Mouse (Mus musculus): Measurements from ENCODE around the gene Bcl2l15.
A peak's percentile ranks its signal among the peaks of the same experiment; 100 is the strongest.
"Not testable (repeated sequence)": the region's sequence is repeated elsewhere in the genome, so short reads cannot be mapped to it uniquely, and the experiment has no call there.

The Bcl2l15 gene

GRCm38 (mm10) chr3:103832426-103832825 is at the start of gene Bcl2l15:
Gene Bcl2l15 (plus strand): TSS chr3:103832601.
- DNase-seq, result no peak

- no peak for DNase-seq
Observed at GRCm38 (mm10) chr3:103782844-103783609, 49.4 kb upstream of the Bcl2l15 start.

- DNase-seq, result no peak
Observed at GRCm38 (mm10) chr3:103787225-103787624, 45.2 kb upstream of the Bcl2l15 start.

DNA sequence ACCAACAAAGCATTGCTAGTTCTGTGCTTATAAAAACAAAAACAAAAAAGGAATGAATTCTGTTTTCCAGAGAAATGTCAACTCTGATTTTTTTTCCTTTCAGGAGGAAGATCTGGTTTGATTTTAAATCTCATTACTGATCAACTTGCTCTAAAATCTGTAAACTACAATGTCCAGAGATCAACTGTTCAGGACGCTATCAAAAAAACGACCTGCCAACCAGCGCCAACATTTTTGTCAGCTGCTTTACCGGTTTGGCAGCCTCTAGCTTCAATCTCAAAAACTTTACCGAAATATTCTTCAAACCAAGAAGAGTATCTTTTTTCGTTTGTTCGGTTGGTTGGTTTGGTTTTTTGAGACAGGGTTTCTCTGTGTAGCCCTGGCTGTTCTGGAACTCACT is 43.3 kb upstream of the Bcl2l15 start:
- no peak for DNase-seq

GRCm38 (mm10) chr3:103789891-103790345 is 42.5 kb upstream of the Bcl2l15 start:
- DNase-seq, result peak; percentile 62

DNA sequence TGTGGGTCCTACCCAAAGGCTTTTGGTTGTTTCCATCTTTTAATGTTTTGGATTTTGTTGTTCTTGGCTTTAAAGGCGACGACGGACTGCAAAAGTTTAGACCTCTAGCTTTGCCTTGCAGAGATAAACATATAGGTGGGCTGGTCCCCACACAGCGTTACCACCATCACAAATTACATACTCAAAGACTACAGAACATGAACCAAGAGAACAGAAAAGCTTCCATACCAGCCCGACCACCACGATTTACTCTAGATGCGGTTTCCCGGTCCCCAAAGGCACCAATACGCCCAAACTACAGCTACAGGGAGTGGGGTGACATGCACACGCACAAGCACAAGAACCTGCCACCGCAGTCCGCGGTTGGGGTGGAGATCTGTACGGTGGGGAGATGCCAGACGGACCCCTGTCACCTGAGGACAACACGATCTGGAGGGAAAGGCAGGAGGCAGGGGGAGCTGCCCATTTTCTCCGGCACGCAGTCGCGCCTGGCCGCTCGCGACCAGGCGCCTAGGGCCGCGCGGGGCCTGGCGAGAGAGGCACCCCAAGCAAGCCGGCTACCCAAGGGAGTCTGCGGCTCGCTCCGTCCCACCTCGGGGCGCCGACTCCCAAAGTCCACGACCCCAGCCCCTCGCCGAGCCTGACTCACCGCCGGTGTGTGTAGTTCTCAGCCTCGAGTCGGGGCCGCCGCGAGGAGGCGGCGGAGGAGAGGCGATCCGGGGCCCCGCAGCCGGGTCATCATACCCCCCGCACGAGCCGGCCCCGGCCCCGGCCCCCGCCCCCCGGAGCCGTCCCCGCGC is 41.9 kb upstream of the Bcl2l15 start:
- peak; percentile 59 for DNase-seq

DNA sequence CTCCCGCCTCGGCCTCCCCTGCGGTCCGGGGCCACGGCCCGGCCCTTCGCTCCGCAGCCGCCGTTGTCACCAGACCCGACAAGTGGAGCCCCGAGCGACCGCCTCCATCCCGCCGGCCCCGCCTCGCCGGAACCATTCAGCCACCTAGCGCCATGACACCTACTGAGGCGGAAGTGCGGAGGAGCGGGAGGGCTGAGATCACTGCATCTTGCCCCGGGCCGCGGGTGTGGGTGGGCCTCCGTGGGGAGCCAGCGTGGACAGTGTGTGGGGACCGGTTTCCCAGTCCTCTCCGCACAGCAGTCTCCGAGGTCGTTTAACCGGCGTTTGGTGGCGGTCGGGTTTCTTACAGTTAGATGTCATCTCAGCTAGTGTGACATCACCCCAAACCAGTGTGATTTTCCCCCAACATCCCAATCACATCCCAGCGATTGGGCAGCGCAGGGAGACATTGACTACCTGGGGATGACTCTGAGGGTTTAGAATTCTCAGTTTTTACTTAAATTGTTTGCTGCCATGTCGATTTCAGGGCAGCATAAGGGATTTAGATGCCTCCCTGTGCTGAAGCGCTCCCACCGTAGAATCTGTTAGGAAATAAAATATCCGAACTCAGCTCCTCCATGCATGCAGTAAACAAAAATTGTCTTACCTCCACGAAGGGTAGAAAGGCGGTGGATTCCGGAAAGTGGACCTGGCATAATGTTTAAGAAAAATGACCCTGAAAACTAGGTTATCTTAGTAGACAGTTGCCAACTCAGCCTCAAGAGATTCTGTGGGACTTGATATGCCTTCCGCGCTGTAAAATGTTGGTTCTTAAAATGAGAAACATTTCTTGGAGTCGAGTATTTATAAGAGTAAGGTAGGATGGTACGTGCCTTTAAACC is 40.9 kb upstream of the Bcl2l15 start, which contains the start of gene Hipk1:
Hipk1 (minus strand) TSS at position 334 of the 881 bp plus-strand sequence.
- peak; percentile 96 for DNase-seq

DNA sequence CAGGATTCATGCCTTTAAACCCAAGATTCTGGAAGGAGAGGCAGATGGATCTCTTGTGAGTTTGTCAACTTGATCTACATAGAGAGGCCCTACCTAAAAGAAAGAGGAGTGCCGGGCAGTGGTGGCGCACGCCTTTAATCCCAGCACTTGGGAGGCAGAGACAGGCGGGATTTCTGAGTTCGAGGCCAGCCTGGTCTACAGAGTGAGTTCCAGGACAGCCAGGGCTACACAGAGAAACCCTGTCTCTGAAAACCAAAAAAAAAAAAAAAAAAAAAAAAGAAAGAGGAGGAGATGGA is 40.3 kb upstream of the Bcl2l15 start:
- DNase-seq, result peak; percentile 34

DNA sequence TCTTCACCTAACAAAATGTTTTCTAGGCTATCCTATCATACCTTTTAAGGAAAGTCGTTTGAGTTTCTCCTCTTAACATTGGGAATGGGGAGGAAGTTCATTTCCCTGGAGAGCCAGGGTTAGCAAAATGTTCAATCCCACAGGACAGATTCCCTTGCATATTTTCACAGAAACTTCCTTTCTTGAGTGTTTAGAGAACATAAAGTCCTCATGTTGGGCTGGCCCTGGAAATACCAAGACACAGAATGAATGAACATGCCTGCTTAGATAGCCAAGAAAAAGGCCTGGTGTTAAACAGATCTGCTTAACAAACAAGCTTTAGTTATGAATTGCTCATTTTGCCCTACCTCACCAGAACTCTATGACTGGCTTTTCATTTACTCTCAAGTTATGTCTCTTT is 39.8 kb upstream of the Bcl2l15 start:
- DNase-seq, result no peak

GRCm38 (mm10) chr3:103796389-103796788 is 36.0 kb upstream of the Bcl2l15 start:
- DNase-seq, result no peak

DNA sequence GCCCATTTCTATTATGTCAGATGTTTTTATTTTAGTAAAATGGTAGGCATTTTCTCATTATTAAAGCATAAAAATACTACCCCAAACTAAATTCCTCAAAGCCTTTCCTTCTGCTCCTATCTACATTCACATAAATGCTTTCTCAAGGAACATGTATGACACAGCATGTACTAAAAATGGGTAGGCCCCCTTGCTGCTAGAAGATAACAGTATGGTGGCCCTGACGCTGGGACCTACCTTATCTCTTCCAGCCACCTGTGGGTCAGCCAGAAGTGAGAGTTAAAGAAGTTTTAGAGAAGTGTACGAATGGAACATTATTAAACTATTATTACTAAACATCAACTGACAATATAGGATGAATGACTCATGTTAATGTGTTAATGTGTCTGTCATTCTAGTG is 32.9 kb upstream of the Bcl2l15 start:
- DNase-seq, result peak; percentile 84

DNA sequence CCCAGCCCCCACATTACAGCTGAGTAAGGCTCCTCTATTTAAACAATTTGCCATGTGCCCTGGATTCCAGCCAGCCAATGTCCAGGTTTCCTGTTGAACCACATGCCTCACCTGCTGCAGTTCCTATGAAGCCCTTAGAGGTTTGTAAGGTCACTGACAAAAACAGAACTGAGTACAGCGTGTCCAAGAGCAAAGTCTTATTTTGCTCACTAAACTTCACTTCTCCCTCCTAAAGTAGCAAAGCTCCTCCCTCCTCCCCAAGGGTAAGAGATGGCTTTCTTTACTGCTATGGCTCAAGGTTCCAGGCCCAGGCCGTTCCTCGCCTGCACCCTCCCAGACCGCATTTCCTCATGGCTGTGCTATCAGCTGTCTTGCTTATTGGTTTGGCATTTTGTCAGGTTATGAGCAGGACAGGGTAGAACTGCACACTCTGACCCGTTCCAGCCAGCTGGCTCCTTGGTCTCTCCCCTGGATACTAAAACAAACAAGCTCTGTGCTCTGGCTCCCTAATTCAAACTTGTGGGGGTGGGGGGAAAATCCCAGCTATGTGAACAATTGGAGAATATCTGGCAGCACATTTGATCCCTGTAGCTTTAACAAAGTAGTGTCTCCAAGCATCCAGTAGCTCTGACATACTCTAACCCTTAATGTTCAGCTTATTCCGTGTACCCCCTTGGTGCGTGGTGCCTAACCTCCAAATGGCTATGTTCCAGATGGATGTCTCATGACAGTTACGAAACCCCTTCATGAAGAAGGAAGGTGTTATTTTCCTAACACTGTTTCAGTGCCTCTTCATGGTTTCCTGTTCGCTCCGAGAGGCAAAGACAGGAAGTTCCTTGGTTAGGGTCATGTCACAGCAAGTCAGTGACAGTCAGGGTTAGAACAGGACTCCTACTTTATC is 30.5 kb upstream of the Bcl2l15 start:
- DNase-seq, result peak; percentile 70

DNA sequence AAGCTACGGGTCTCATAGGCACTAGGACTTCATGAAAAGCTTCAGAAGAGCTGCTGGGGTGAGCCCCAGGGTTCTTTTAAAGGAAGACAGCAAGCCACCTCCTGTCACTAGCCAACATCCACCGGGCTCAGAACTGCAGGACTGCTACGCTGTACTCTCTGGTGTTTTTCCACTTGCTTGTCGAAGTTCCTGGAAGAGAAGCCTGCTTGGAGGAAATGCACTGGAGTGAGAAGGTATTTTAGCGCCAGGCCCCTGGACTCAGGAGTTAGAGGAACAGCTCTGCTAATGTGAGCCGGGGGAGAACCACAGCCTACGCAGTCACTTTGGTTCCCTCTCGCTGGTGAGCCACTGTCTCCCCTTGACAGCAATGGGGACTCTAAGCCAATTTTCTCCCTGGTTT is 29.5 kb upstream of the Bcl2l15 start:
- DNase-seq, result no peak

DNA sequence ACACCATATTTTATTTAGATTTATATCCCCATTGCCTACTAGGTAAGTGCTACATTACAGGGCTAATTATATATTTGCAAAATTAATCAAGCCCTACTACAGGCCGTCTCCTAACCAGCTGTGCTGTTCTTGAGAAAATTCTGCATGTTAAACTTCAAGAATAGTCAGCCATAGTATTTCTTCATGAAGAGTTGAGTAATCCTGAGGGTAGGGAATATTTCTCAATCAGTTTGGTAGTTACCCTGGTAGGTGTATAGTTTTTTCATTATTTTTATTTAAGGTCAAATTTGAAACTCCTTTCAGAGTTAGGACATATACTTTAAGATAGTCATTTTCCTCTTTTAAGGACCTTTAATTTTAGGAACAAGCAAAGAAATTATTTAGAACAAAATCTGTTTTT is 26.7 kb upstream of the Bcl2l15 start:
- DNase-seq, result no peak

GRCm38 (mm10) chr3:103808891-103809798 is 23.3 kb upstream of the Bcl2l15 start, which contains the start of the genes Dclre1b, Ap4b1 and Gm43064:
Gene Dclre1b (minus strand): TSS chr3:103809444.
Gene Ap4b1 (plus strand): TSS chr3:103809520.
Gene Gm43064 (plus strand): TSS chr3:103809573.
- DNase-seq, result peak; percentile 95

- DNase-seq, result no peak
Observed at GRCm38 (mm10) chr3:103809799-103810150, 22.6 kb upstream of the Bcl2l15 start.

DNA sequence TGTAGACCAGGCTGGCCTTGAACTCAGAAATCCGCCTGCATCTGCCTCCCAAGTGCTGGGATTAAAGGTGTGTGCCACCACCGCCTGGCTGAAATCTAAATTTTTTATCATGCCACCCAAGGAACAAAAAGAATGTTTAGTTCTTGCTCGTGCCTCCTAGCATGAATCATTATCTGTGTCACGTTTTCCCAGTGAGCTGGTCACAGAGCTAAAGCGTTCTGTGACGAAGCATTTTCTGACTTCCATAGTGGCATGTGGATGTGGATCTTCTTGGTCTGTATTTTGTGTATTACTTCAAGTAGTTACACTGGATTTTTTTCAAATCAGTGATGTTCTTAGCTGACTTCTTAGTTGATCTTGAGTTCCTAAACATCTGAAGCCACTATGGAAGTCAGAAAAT is 21.4 kb upstream of the Bcl2l15 start:
- peak; percentile 39 for DNase-seq

DNA sequence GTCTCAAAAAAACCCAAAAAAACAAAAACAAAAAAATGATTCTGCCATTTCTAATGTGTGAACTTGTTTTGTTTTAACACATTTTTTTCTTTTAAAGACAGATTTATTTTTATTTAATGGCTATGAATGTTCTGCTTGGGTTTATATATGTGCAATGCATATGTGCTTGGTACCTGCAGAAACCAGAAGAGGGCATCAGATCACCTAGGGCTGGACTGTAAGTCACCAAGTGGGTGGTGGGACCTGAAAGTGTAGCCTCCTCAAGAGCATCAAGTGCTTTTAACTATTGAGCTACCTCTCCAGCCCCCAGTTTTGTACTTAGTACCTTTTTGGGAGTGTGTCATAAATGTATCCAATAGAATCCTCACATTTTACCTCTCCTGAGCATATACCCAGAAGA is 4.9 kb upstream of the Bcl2l15 start:
- DNase-seq, result no peak

DNA sequence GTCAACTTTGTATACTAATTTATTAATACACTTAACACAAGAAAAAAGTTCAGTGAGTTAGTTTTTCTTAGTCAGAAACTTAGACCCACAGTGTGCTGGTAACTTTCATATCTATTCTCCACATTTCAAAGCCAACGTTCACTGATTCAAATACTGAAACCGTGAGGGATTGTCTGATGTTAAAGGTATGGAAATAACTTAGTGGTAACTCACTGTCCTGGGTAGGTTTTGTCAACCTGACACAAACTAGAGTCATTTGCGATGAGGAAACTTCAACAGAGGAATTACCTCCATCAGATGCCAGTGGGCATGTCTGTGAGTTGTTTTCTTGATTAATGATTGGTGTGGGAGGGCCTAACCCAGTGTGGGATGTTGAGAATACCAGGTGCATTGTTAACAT is 3.4 kb upstream of the Bcl2l15 start:
- DNase-seq, result no peak

- not testable (repeated sequence) for DNase-seq
Observed at GRCm38 (mm10) chr3:103830681-103831080, 1.7 kb upstream of the Bcl2l15 start.

GRCm38 (mm10) chr3:103831146-103831545 is 1.3 kb upstream of the Bcl2l15 start:
- no peak for DNase-seq
